Mouse (Mus musculus) hindbrain, embryonic 16.5 days (tissue): ENCODE measurements at regions not wholly inside any gene's neighbourhood (a gene's known extent, or its start where the extent isn't known, plus 50 kb on each side); places are given as distances from the start of the nearest gene placed in this dataset.

Experiments used
- ATAC-seq: fragments of 200-750 bp; cut with Nextera tagmentation; 2 replicates; pipeline ENCODE4 v1.8.0; 2017; ENCODE audit warnings: moderate TSS enrichment, moderate library complexity
- H3K27ac ChIP-seq: fragments of 300-500 bp; sonication (generic); 2 replicates; pipeline ENCODE4 v1.5.1; 2014; ENCODE audit warnings: low read depth, mild to moderate bottlenecking, control low read depth, low read length, moderate library complexity
- H3K27me3 ChIP-seq: fragments of 300-500 bp; sonication (generic); replicated peaks from 2 replicates; pipeline ENCODE4 v1.6.1; 2014; ENCODE audit warnings: low read length; ENCODE audit not compliant: control insufficient read depth, insufficient read depth
- H3K36me3 ChIP-seq: fragments of 300-500 bp; sonication (generic); 2 replicates; pipeline ENCODE4 v1.6.1; 2014; ENCODE audit warnings: mild to moderate bottlenecking, low read length, moderate library complexity, mixed read lengths; ENCODE audit not compliant: control insufficient read depth, insufficient read depth
- H3K4me1 ChIP-seq: fragments of 300-500 bp; sonication (generic); 2 replicates; pipeline ENCODE4 v1.6.1; 2014; ENCODE audit warnings: low read depth, low read length; ENCODE audit not compliant: control insufficient read depth, insufficient read depth
- H3K4me2 ChIP-seq: fragments of 300-500 bp; sonication (generic); 2 replicates; pipeline ENCODE4 v1.6.1; 2014; ENCODE audit warnings: mild to moderate bottlenecking, low read length, control low read depth, moderate library complexity
- H3K4me3 ChIP-seq: fragments of 300-500 bp; sonication (generic); 2 replicates; pipeline ENCODE4 v1.5.1; 2014; ENCODE audit warnings: mild to moderate bottlenecking, low read length, control low read depth, moderate library complexity
- H3K9ac ChIP-seq: fragments of 300-500 bp; sonication (generic); 2 replicates; pipeline ENCODE4 v1.6.1; 2014; ENCODE audit warnings: low read depth, mild to moderate bottlenecking, control low read depth, low read length, moderate library complexity
- H3K9me3 ChIP-seq: fragments of 300-500 bp; sonication (generic); 2 replicates; pipeline ENCODE4 v1.6.1; 2014; ENCODE audit warnings: mild to moderate bottlenecking, low read length, moderate library complexity; ENCODE audit not compliant: control insufficient read depth
- WGBS: fragments of 180-500 bp; shearing (Covaris S2); extraction: QIAGEN DNeasy Blood & Tissue Kit; methylation state at CpG from one replicate; pipeline ENCODE4 v1.1.7; 2014; 5-methylcytosine and 5-hydroxymethylcytosine counted together

- Histone ChIP-seq H3K36me3 (no peaks in the 10 kb centered on the region), H3K27ac (no peak overlapping the region), H3K27me3 (no peaks in the 10 kb centered on the region), H3K4me3 (no peak overlapping the region), H3K4me2 (no peak overlapping the region), H3K9me3 (no peaks in the 10 kb centered on the region), H3K9ac (no peak overlapping the region), H3K4me1 (no peaks in the 10 kb centered on the region)
- no peak for ATAC-seq
- WGBS, result 76% methylated on average over 3 of the region's 3 CpGs
Observed at GRCm38 (mm10) chr12:58901931-58902330, 109.9 kb downstream of the Sec23a start.

- Histone ChIP-seq H3K27me3 (no peaks in the 10 kb centered on the region), H3K9me3 (no peaks in the 10 kb centered on the region), H3K4me3 (no peak overlapping the region), H3K9ac (no peak overlapping the region), H3K27ac (no peak overlapping the region), H3K4me2 (no peak overlapping the region), H3K4me1 (no peaks in the 10 kb centered on the region), H3K36me3 (no peaks in the 10 kb centered on the region)
- ATAC-seq, result no peak
- 79% methylated on average over 2 of the region's 2 CpGs for WGBS
Observed at GRCm38 (mm10) chr12:58875808-58876207, 136.0 kb downstream of the Sec23a start.

GRCm38 (mm10) chr12:58872465-58872864 is 139.4 kb downstream of the Sec23a start:
- Histone ChIP-seq H3K4me3 (no peak overlapping the region), H3K4me1 (no peaks in the 10 kb centered on the region), H3K9ac (no peak overlapping the region), H3K27me3 (no peaks in the 10 kb centered on the region), H3K9me3 (no peaks in the 10 kb centered on the region), H3K36me3 (no peaks in the 10 kb centered on the region), H3K27ac (no peak overlapping the region), H3K4me2 (no peak overlapping the region)
- peak; percentile 24; the same call in 1 of the 2 replicates for ATAC-seq

- ATAC-seq, result no peak
Observed at GRCm38 (mm10) chr12:58856498-58856897, 155.3 kb downstream of the Sec23a start.

GRCm38 (mm10) chr12:58851677-58852385 is 160.0 kb downstream of the Sec23a start:
- Histone ChIP-seq H3K4me1 (no peaks in the 10 kb centered on the region), H3K4me3 (no peak overlapping the region), H3K9ac (no peak overlapping the region), H3K9me3 (no peaks in the 10 kb centered on the region; the same call in 1 of the 2 replicates), H3K27me3 (no peaks in the 10 kb centered on the region), H3K27ac (no peak overlapping the region), H3K36me3 (no peaks in the 10 kb centered on the region), H3K4me2 (no peak overlapping the region)
- ATAC-seq, result peak; percentile 65; the same call in 1 of the 2 replicates
- 59% methylated on average over 6 of the region's 6 CpGs for WGBS

More at GRCm38 (mm10) chr12:58856498-58856897, 155.3 kb downstream of the Sec23a start:
- 64% methylated on average over 2 of the region's 2 CpGs for WGBS
- Histone ChIP-seq H3K4me3 (no peak overlapping the region), H3K4me1 (no peaks in the 10 kb centered on the region), H3K27ac (no peak overlapping the region), H3K27me3 (no peaks in the 10 kb centered on the region), H3K36me3 (no peaks in the 10 kb centered on the region), H3K9me3 (no peaks in the 10 kb centered on the region), H3K4me2 (no peak overlapping the region), H3K9ac (no peak overlapping the region)

GRCm38 (mm10) chr12:58829656-58830055 is 182.2 kb downstream of the Sec23a start:
- no peak overlapping the region for H3K4me3 ChIP-seq
- H3K27me3 ChIP-seq, result no peaks in the 10 kb centered on the region
- no peaks in the 10 kb centered on the region for H3K9me3 ChIP-seq
- no peaks in the 10 kb centered on the region for H3K36me3 ChIP-seq
- no peaks in the 10 kb centered on the region for H3K4me1 ChIP-seq
- H3K27ac ChIP-seq, result no peak overlapping the region
- H3K4me2 ChIP-seq, result no peak overlapping the region
- WGBS, result 45% methylated on average over 1 of the region's 1 CpGs
- ATAC-seq, result no peak
- H3K9ac ChIP-seq, result no peak overlapping the region

- Histone ChIP-seq H3K27ac (no peak overlapping the region), H3K4me2 (no peak overlapping the region), H3K9me3 (no peaks in the 10 kb centered on the region), H3K27me3 (no peaks in the 10 kb centered on the region), H3K4me1 (no peaks in the 10 kb centered on the region), H3K9ac (no peak overlapping the region), H3K4me3 (no peak overlapping the region), H3K36me3 (no peaks in the 10 kb centered on the region)
- no peak for ATAC-seq
Observed at GRCm38 (mm10) chr12:58827864-58828263, 184.0 kb downstream of the Sec23a start.

- no peaks in the 10 kb centered on the region for H3K36me3 ChIP-seq
- H3K9ac ChIP-seq, result no peak overlapping the region
- no peaks in the 10 kb centered on the region for H3K4me1 ChIP-seq
- no peak for ATAC-seq
- no peaks in the 10 kb centered on the region for H3K27me3 ChIP-seq
- no peaks in the 10 kb centered on the region for H3K9me3 ChIP-seq
- no peak overlapping the region for H3K4me2 ChIP-seq
- 92% methylated on average over 7 of the region's 7 CpGs for WGBS
- no peak overlapping the region for H3K27ac ChIP-seq
- no peak overlapping the region for H3K4me3 ChIP-seq
Observed at GRCm38 (mm10) chr12:58825139-58825921, 186.5 kb downstream of the Sec23a start.

- no peaks in the 10 kb centered on the region for H3K27me3 ChIP-seq
- no peaks in the 10 kb centered on the region for H3K9me3 ChIP-seq
- H3K27ac ChIP-seq, result no peak overlapping the region
- H3K36me3 ChIP-seq, result no peaks in the 10 kb centered on the region
- H3K4me2 ChIP-seq, result no peak overlapping the region
- no peak overlapping the region for H3K9ac ChIP-seq
- WGBS, result 90% methylated on average over 3 of the region's 3 CpGs
- no peak for ATAC-seq
- H3K4me3 ChIP-seq, result no peak overlapping the region
- H3K4me1 ChIP-seq, result no peaks in the 10 kb centered on the region
Observed at GRCm38 (mm10) chr12:58822971-58823370, 188.8 kb downstream of the Sec23a start.
